Mouse (Mus musculus) hindbrain, embryonic 16.5 days (tissue): ENCODE results near the gene Eya2. TPM values are rescaled to one million over a fixed set of nuclear protein-coding genes. Genes with fewer than 3 reads are reported as not detected.

Experiments
- ATAC-seq: fragments of 200-750 bp; cut with Nextera tagmentation; 2 replicates; pipeline ENCODE4 v1.8.0; 2017; ENCODE audit warnings: moderate TSS enrichment, moderate library complexity
- H3K27ac ChIP-seq: fragments of 300-500 bp; sonication (generic); 2 replicates; pipeline ENCODE4 v1.5.1; 2014; ENCODE audit warnings: low read depth, mild to moderate bottlenecking, control low read depth, low read length, moderate library complexity
- H3K27me3 ChIP-seq: fragments of 300-500 bp; sonication (generic); replicated peaks from 2 replicates; pipeline ENCODE4 v1.6.1; 2014; ENCODE audit warnings: low read length; ENCODE audit not compliant: control insufficient read depth, insufficient read depth
- H3K36me3 ChIP-seq: fragments of 300-500 bp; sonication (generic); 2 replicates; pipeline ENCODE4 v1.6.1; 2014; ENCODE audit warnings: mild to moderate bottlenecking, low read length, moderate library complexity, mixed read lengths; ENCODE audit not compliant: control insufficient read depth, insufficient read depth
- H3K4me1 ChIP-seq: fragments of 300-500 bp; sonication (generic); 2 replicates; pipeline ENCODE4 v1.6.1; 2014; ENCODE audit warnings: low read depth, low read length; ENCODE audit not compliant: control insufficient read depth, insufficient read depth
- H3K4me2 ChIP-seq: fragments of 300-500 bp; sonication (generic); 2 replicates; pipeline ENCODE4 v1.6.1; 2014; ENCODE audit warnings: mild to moderate bottlenecking, low read length, control low read depth, moderate library complexity
- H3K4me3 ChIP-seq: fragments of 300-500 bp; sonication (generic); 2 replicates; pipeline ENCODE4 v1.5.1; 2014; ENCODE audit warnings: mild to moderate bottlenecking, low read length, control low read depth, moderate library complexity
- H3K9ac ChIP-seq: fragments of 300-500 bp; sonication (generic); 2 replicates; pipeline ENCODE4 v1.6.1; 2014; ENCODE audit warnings: low read depth, mild to moderate bottlenecking, control low read depth, low read length, moderate library complexity
- H3K9me3 ChIP-seq: fragments of 300-500 bp; sonication (generic); 2 replicates; pipeline ENCODE4 v1.6.1; 2014; ENCODE audit warnings: mild to moderate bottlenecking, low read length, moderate library complexity; ENCODE audit not compliant: control insufficient read depth
- WGBS: fragments of 180-500 bp; shearing (Covaris S2); extraction: QIAGEN DNeasy Blood & Tissue Kit; methylation state at CpG from one replicate; pipeline ENCODE4 v1.1.7; 2014; 5-methylcytosine and 5-hydroxymethylcytosine counted together
- polyA plus RNA-seq: library from polyadenylated mRNA; unstranded; fragments of >200 nt; fragmentation: Nextera tagmentation; extraction: Ambion mirVana; gene quantifications from 2 replicates; pipeline ENCODE4 v1.2.1, GENCODE M21; 2015

Gene Eya2
- polyA plus RNA-seq, 1 experiment from 2014 or later, result 8.1 TPM

DNA sequence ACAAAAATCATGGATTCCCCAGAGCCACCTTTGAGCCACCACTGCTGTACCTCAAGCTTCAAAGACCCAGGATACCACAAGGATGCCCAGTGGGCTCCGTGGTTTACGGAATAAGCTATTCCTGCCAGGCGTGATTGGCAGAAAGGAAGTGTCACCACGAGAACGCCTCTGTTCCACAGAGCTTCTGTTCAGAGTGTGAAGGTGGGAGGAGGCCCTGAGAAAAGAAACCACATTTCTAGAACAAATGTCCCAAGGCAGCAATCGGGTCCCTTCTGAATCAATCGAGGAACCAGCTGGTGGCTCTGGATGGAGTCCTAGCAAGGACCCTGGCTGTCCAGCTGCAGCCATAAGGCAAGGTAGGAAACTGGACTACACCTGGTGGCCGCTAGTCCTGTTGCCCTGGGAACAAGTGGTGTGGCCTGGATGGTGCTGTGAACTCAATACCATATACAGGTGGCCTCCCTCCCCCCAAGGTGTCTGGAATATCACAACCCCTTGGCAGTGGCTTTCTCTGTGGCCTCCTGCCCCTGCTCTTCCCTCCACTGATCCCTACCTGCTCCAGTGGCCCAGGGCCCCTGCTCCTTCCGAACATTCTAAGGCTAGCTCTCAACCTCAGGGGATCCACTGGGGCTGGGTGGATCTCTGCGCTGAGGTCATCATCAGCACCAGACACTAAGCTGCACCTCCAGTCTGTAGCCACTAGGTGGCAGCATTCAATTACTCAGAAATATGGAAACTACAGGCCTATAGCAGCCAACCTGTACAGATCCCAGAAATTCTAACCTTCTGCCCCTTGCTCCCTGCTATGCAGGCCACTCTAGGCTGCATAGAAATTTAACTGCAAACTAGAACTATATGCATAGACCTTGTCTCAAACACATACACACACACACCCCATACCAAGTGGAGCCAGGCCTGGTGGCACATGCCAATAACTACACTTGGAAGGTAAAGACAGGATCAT, 224.4 kb downstream of the Eya2 start:
- Histone ChIP-seq H3K9ac (no peak overlapping the region), H3K4me3 (no peak overlapping the region), H3K4me1 (peaks cover 3% of the 10 kb centered on the region; the same call in 1 of the 2 replicates), H3K36me3 (peaks cover 15% of the 10 kb centered on the region), H3K9me3 (no peaks in the 10 kb centered on the region), H3K27me3 (no peaks in the 10 kb centered on the region), H3K27ac (peak overlapping the region; percentile 44), H3K4me2 (no peak overlapping the region)
- ATAC-seq, result peak; percentile 63
- 77% methylated on average over 10 of the region's 10 CpGs for WGBS

DNA sequence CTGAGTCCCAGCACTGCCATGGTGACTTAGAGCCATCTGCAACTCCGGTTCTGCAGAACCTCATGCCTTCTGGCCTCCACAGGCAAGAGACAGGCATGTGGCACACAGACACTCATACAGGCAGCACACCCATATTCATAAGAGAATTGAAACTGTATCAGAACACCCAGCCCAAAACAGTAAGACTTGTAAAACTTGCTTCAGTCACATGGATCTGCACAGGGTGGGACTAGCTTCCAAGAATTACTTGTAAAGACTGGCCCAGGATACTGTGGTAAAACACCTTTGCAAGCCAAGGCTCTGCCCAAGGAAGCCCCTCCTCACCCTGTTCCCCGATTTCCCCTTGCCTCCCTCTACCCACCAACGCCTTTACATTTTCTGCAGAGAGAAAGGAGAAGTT, 225.2 kb downstream of the Eya2 start:
- Histone ChIP-seq H3K36me3 (peaks cover 10% of the 10 kb centered on the region), H3K27ac (peak overlapping the region; percentile 51)

DNA sequence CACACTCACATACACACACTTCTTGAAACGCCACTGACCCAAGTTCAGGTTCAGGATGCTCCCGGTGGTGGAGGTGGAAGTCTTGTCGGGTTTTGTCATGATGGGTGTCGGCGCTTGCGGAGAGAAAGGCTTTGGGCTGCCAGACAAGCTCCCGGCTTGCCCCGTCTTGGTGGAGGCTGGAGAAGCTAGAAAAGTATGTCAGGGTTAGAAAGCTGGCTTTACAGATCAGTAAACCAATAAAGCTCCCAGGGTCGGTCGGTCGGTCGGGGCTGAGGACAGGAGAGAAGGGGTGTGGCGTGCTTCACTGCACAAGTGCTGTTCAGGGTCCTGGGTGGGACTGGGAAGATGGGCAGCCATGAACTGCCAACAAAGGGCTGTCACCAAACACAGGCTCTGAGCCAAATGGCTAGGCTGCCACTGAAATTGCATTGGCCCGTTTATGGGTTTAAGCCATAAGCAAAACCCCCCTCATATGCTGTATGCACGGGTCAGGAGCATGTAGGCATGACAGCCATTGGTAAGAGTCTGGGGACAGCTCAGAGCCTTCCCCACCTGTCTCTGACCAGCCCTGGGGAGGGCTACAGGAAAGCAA, 225.8 kb downstream of the Eya2 start:
- H3K36me3 ChIP-seq, result peaks cover 14% of the 10 kb centered on the region
- 70% methylated on average over 15 of the region's 15 CpGs for WGBS
- H3K27ac ChIP-seq, result peak overlapping the region; percentile 51; the same call in 1 of the 2 replicates
- H3K9ac ChIP-seq, result no peak overlapping the region
- peaks cover 3% of the 10 kb centered on the region for H3K4me1 ChIP-seq
- no peak overlapping the region for H3K4me3 ChIP-seq
- no peak overlapping the region for H3K4me2 ChIP-seq
- H3K9me3 ChIP-seq, result no peaks in the 10 kb centered on the region
- H3K27me3 ChIP-seq, result no peaks in the 10 kb centered on the region
- ATAC-seq, result no peak

More for the DNA sequence above, 225.2 kb downstream of the Eya2 start:
- no peaks in the 10 kb centered on the region for H3K9me3 ChIP-seq
- 84% methylated on average over 3 of the region's 3 CpGs for WGBS
- no peak overlapping the region for H3K4me2 ChIP-seq
- H3K4me3 ChIP-seq, result no peak overlapping the region
- no peaks in the 10 kb centered on the region for H3K27me3 ChIP-seq
- peaks cover 3% of the 10 kb centered on the region; the same call in 1 of the 2 replicates for H3K4me1 ChIP-seq
- H3K9ac ChIP-seq, result no peak overlapping the region
- 0 out of 2 replicates have a peak, but pooled peaks have one; percentile 22 for ATAC-seq

Other genes starting within 250 kb of the Eya2 start
- gene Zfp663, start 226.3 kb upstream of the Eya2 start, polyA plus RNA-seq, result 4.5 and 5.5 TPM in 2 replicates
- 6.8 and 9.0 TPM in 2 replicates for gene Zfp334, start 206.8 kb upstream of the Eya2 start, polyA plus RNA-seq
- gene Ocstamp, start 194.6 kb upstream of the Eya2 start, polyA plus RNA-seq, result 0.04 and 0.05 TPM in 2 replicates
- gene Slc13a3, start 121.8 kb upstream of the Eya2 start, polyA plus RNA-seq, result 11.7 and 13.1 TPM in 2 replicates
- gene Trp53rka, start 101.7 kb upstream of the Eya2 start, polyA plus RNA-seq, result 40.6 and 42.6 TPM in 2 replicates
- gene Slc2a10, start 91.2 kb upstream of the Eya2 start, polyA plus RNA-seq, result 3.0 and 3.3 TPM in 2 replicates